Mouse (Mus musculus): ENCODE results near the gene C8g.

- TF ChIP-seq CTCF (IDR thresholded peaks at IDR 0.05; ENCODE audit: low read depth) (no peak), EP300 (IDR thresholded peaks at IDR 0.05; ENCODE audit: low read depth) (no peak)
These were observed 1.4 kb downstream of the C8g start for GRCm38 (mm10) chr2:25500071-25500575.
